In genomic region chr14:60250366-60250765, GRCm38 (mm10) we compare ENCODE assay signal across 9 mouse cellular contexts. TPM values are rescaled to one million over a fixed set of nuclear protein-coding genes. Genes with fewer than 3 reads are reported as not detected.
DNase-seq lines count a peak whose midpoint lies in the region; ATAC-seq lines count a peak whose summit lies in the region.
"Had no signal": no experiment of that assay in that cellular context is flagged by ENCODE, and none has a peak within 500 bp of the region (broad histone marks: within the 10 kb centered on the region; RNA-seq: fewer than 3 reads in every experiment).

No protein-coding gene starts in this region.

- no peak for ATAC-seq in CD4-positive, CD25-positive, alpha-beta regulatory T cell, adult 4 months
- no peak for ATAC-seq in neural tube, embryonic 11.5 days (ENCODE audit: insufficient read depth, low FRiP score, low TSS enrichment)
- ATAC-seq in limb, embryonic 11.5 days (ENCODE audit: insufficient number of reproducible peaks, low FRiP score, low TSS enrichment, low read depth) = no peak
- no peak for ATAC-seq in stomach, embryonic 14.5 days (ENCODE audit: insufficient number of reproducible peaks, insufficient read depth, low FRiP score, low read depth)

- peak overlapping the region; percentile 81 for H3K4me3 ChIP-seq in neural tube, embryonic 11.5 days (ENCODE audit: low read depth, low read length)
- peak overlapping the region; percentile 97 for H3K4me3 ChIP-seq in limb, embryonic 11.5 days (ENCODE audit: low read depth, low read length)
- H3K4me3 ChIP-seq in stomach, embryonic 14.5 days (ENCODE audit: low read depth, low read length) = peak overlapping the region; percentile 88

- H3K4me2 ChIP-seq in neural tube, embryonic 11.5 days (ENCODE audit: low read depth) = peak overlapping the region; percentile 94
- peak overlapping the region; percentile 72 for H3K4me2 ChIP-seq in limb, embryonic 11.5 days (ENCODE audit: low read depth, severe bottlenecking)
- H3K4me2 ChIP-seq in stomach, embryonic 14.5 days (replicated peaks; ENCODE audit: low read depth, low read length) = peak overlapping the region; percentile 64

- H3K27ac ChIP-seq in neural tube, embryonic 11.5 days (ENCODE audit: low read depth, low read length) = no peak overlapping the region
- H3K27ac ChIP-seq in limb, embryonic 11.5 days (replicated peaks; ENCODE audit: low read depth, low read length) = no peak overlapping the region
- no peak overlapping the region for H3K27ac ChIP-seq in stomach, embryonic 14.5 days (ENCODE audit: low read length)

- H3K4me1 ChIP-seq in neural tube, embryonic 11.5 days (ENCODE audit: control insufficient read depth, insufficient read depth, low read length) = peaks cover 11% of the 10 kb centered on the region
- H3K4me1 ChIP-seq in limb, embryonic 11.5 days (ENCODE audit: control insufficient read depth, insufficient read depth, low read length) = no peaks in the 10 kb centered on the region
- peaks cover 13% of the 10 kb centered on the region; the same call in 1 of the 2 replicates for H3K4me1 ChIP-seq in stomach, embryonic 14.5 days (ENCODE audit: control insufficient read depth, insufficient read depth, low read length)

- peak overlapping the region; percentile 88 for H3K9ac ChIP-seq in neural tube, embryonic 11.5 days (ENCODE audit: low read length)
- H3K9ac ChIP-seq in limb, embryonic 11.5 days (ENCODE audit: low read length) = peak overlapping the region; percentile 97
- peak overlapping the region; percentile 98 for H3K9ac ChIP-seq in stomach, embryonic 14.5 days (replicated peaks; ENCODE audit: low read depth, low read length)

- 26% methylated on average over 8 of the region's 8 CpGs for WGBS in neural tube, embryonic 11.5 days
- WGBS in limb, embryonic 11.5 days = 27% methylated on average over 8 of the region's 8 CpGs
- WGBS in stomach, embryonic 14.5 days = 9% methylated on average over 8 of the region's 8 CpGs

- DNase-seq in CD4-positive, CD25-positive, alpha-beta regulatory T cell, adult 2 months (ENCODE audit: low read depth, low spot score) = peak; percentile 26
- no peak for DNase-seq in neural tube, embryonic 11.5 days (ENCODE audit: low spot score)
- no peak for DNase-seq in neural tube, embryonic 10.5 days (ENCODE audit: extremely low spot score, low spot score)
- DNase-seq in limb, embryonic 11.5 days (ENCODE audit: low spot score) = no peak
- DNase-seq in cerebellum, adult 9-10 months = no peak
- no peak for DNase-seq in right cerebral cortex, postnatal 4 days
- DNase-seq: gastrocnemius, postnatal 25 days had no signal

- no peaks in the 10 kb centered on the region for H3K27me3 ChIP-seq in neural tube, embryonic 11.5 days (ENCODE audit: control insufficient read depth, insufficient read depth, low read length)
- H3K27me3 ChIP-seq in limb, embryonic 11.5 days (ENCODE audit: control insufficient read depth, insufficient read depth, low read length) = no peaks in the 10 kb centered on the region
- H3K27me3 ChIP-seq in stomach, embryonic 14.5 days (ENCODE audit: control insufficient read depth, insufficient read depth, low read length) = no peaks in the 10 kb centered on the region

- H3K36me3 ChIP-seq in neural tube, embryonic 11.5 days (ENCODE audit: control insufficient read depth, insufficient read depth, low read length) = no peaks in the 10 kb centered on the region
- H3K36me3 ChIP-seq in limb, embryonic 11.5 days (ENCODE audit: control insufficient read depth, insufficient read depth, low read length) = no peaks in the 10 kb centered on the region
- H3K36me3 ChIP-seq in stomach, embryonic 14.5 days (ENCODE audit: control insufficient read depth, insufficient read depth, low read length) = peaks cover 2% of the 10 kb centered on the region; the same call in 1 of the 2 replicates

- no peaks in the 10 kb centered on the region for H3K9me3 ChIP-seq in neural tube, embryonic 11.5 days (ENCODE audit: control insufficient read depth, low read length)
- H3K9me3 ChIP-seq in limb, embryonic 11.5 days (ENCODE audit: control insufficient read depth, low read length) = no peaks in the 10 kb centered on the region
- no peaks in the 10 kb centered on the region for H3K9me3 ChIP-seq in stomach, embryonic 14.5 days (ENCODE audit: control insufficient read depth, low read depth, low read length)

RNA-seq across cellular contexts. Expression of gene Nupl1, which starts 0.9 kb away (rescaled TPM):
- under 1 TPM; 0.09 to 0.30 TPM for polyA plus RNA-seq in CD4-positive, CD25-positive, alpha-beta regulatory T cell, adult 4 months (2017; shearing (Covaris generic))
- polyA plus RNA-seq in neural tube, embryonic 11.5 days (2014; fragmentation: Nextera tagmentation; extraction: Ambion mirVana) = not detected in 2 replicates
- not detected in 2 replicates for polyA plus RNA-seq in limb, embryonic 11.5 days (2014; fragmentation: Nextera tagmentation; extraction: Ambion mirVana)
- polyA plus RNA-seq in stomach, embryonic 14.5 days (2014; fragmentation: Nextera tagmentation; extraction: Ambion mirVana) = 0.13 TPM in 1 of 2 replicates, not detected in the other

RNA-seq across cellular contexts. Expression of gene Gm49336, which starts 0.9 kb away (rescaled TPM):
- 10 to 100 TPM; 14.7 to 20.6 TPM for polyA plus RNA-seq in CD4-positive, CD25-positive, alpha-beta regulatory T cell, adult 4 months (2017; shearing (Covaris generic))
- 78.9 and 84.8 TPM in 2 replicates for polyA plus RNA-seq in neural tube, embryonic 11.5 days (2014; fragmentation: Nextera tagmentation; extraction: Ambion mirVana)
- 67.0 and 69.9 TPM in 2 replicates for polyA plus RNA-seq in limb, embryonic 11.5 days (2014; fragmentation: Nextera tagmentation; extraction: Ambion mirVana)
- polyA plus RNA-seq in stomach, embryonic 14.5 days (2014; fragmentation: Nextera tagmentation; extraction: Ambion mirVana) = 62.7 and 66.2 TPM in 2 replicates

RNA-seq across cellular contexts. Expression of gene Mtmr6, which starts 14.7 kb away (rescaled TPM):
- polyA plus RNA-seq in CD4-positive, CD25-positive, alpha-beta regulatory T cell, adult 4 months (2017; shearing (Covaris generic)) = 10 to 100 TPM; 45.4 to 59.2 TPM
- polyA plus RNA-seq in neural tube, embryonic 11.5 days (2014; fragmentation: Nextera tagmentation; extraction: Ambion mirVana) = 52.7 and 54.0 TPM in 2 replicates
- 24.7 and 25.9 TPM in 2 replicates for polyA plus RNA-seq in limb, embryonic 11.5 days (2014; fragmentation: Nextera tagmentation; extraction: Ambion mirVana)
- polyA plus RNA-seq in stomach, embryonic 14.5 days (2014; fragmentation: Nextera tagmentation; extraction: Ambion mirVana) = 35.6 and 36.0 TPM in 2 replicates

RNA-seq across cellular contexts. Expression of gene Atp8a2, which starts 53.4 kb away (rescaled TPM):
- 1 to 10 TPM in 1 of 2 experiments, under 1 TPM in 1; 0.98 to 1.9 TPM for polyA plus RNA-seq in CD4-positive, CD25-positive, alpha-beta regulatory T cell, adult 4 months (2017; shearing (Covaris generic))
- 9.0 and 12.5 TPM in 2 replicates for polyA plus RNA-seq in neural tube, embryonic 11.5 days (2014; fragmentation: Nextera tagmentation; extraction: Ambion mirVana)
- 2.7 and 3.5 TPM in 2 replicates for polyA plus RNA-seq in limb, embryonic 11.5 days (2014; fragmentation: Nextera tagmentation; extraction: Ambion mirVana)
- polyA plus RNA-seq in stomach, embryonic 14.5 days (2014; fragmentation: Nextera tagmentation; extraction: Ambion mirVana) = 5.9 and 6.5 TPM in 2 replicates
